9 mouse cellular contexts compared by ENCODE assay signal in the genomic region with DNA sequence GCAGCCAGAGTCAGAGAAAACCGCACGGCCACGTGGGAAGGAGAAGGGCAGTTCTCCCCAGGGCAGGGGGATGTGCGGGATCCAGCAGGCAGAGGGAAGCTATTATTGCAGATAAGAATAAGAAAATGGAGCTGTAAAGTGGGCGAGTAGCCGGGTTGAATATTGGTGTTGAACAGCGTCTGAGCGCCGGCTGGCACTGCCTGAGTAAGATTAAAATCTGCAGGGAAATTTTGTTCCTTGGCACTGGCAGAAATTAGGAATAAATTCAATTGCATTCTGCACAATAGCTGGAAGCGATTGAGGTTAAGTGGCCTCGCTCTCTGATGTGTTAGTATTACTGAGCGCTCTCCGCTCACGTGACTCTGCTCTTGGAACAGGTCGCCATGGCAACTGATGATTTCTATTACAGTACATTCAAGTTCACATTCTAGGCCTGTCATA. TPM values are rescaled to one million over a fixed set of nuclear protein-coding genes. Genes with fewer than 3 reads are reported as not detected.
A peak's percentile ranks its signal among the peaks of the same experiment; 100 is the strongest.
DNase-seq lines count a peak whose midpoint lies in the region; ATAC-seq and TF ChIP-seq lines count a peak whose summit lies in the region.
"Had no signal": no experiment of that assay in that cellular context is flagged by ENCODE, and none has a peak within 500 bp of the region (broad histone marks: within the 10 kb centered on the region; RNA-seq: fewer than 3 reads in every experiment).

No protein-coding gene starts in this region.

- no peaks in the 10 kb centered on the region for H3K36me3 ChIP-seq in lung, embryonic 15.5 days
- H3K36me3 ChIP-seq in embryonic facial prominence, embryonic 15.5 days, result no peaks in the 10 kb centered on the region
- H3K36me3 ChIP-seq in hindbrain, postnatal 0 days (ENCODE audit: insufficient read depth, low read length), result no peaks in the 10 kb centered on the region
- no peaks in the 10 kb centered on the region for H3K36me3 ChIP-seq in liver, embryonic 12.5 days

- no peak for TF ChIP-seq CTCF in hindbrain, postnatal 0 days (IDR thresholded peaks at IDR 0.05; ENCODE audit: low read depth)
- TF ChIP-seq CTCF in olfactory bulb, adult 2 months (IDR thresholded peaks at IDR 0.05; ENCODE audit: insufficient read depth, low read depth, low read length), result no peak

- H3K4me3 ChIP-seq in lung, embryonic 15.5 days, result peak overlapping the region; percentile 16
- 0 out of 2 replicates have a peak overlapping the region, but pooled peaks have one; percentile 8 for H3K4me3 ChIP-seq in embryonic facial prominence, embryonic 15.5 days (replicated peaks)
- H3K4me3 ChIP-seq in hindbrain, postnatal 0 days (ENCODE audit: low read length), result 0 out of 2 replicates have a peak overlapping the region, but pooled peaks have one; percentile 18
- H3K4me3 ChIP-seq in olfactory bulb, adult 2 months (ENCODE audit: insufficient read depth, low read depth, low read length), result peak overlapping the region; percentile 21; the same call in 1 of the 2 replicates
- no peak overlapping the region for H3K4me3 ChIP-seq in liver, embryonic 12.5 days

- peak; percentile 83; the same call in 1 of the 2 replicates for ATAC-seq in lung, embryonic 15.5 days (ENCODE audit: borderline replicate concordance, extremely low read depth, low FRiP score, low TSS enrichment)
- ATAC-seq in embryonic facial prominence, embryonic 15.5 days (ENCODE audit: insufficient number of reproducible peaks, low FRiP score, low TSS enrichment, low read depth), result peak; percentile 65; the same call in 1 of the 2 replicates
- ATAC-seq in hindbrain, postnatal 0 days, result peak; percentile 81
- no peak for ATAC-seq in megakaryocyte-erythroid progenitor cell, adult 5-6 weeks (replicated peaks; ENCODE audit: low FRiP score, low TSS enrichment, poor library complexity, severe bottlenecking)
- ATAC-seq in liver, embryonic 12.5 days, result no peak

- 12% methylated on average over 15 of the region's 15 CpGs for WGBS in lung, embryonic 15.5 days
- 23% methylated on average over 15 of the region's 15 CpGs for WGBS in embryonic facial prominence, embryonic 15.5 days
- 15% methylated on average over 15 of the region's 15 CpGs for WGBS in hindbrain, postnatal 0 days
- WGBS in olfactory bulb, adult 2 months, result 5% methylated on average over 15 of the region's 15 CpGs
- 58% methylated on average over 15 of the region's 15 CpGs for WGBS in liver, embryonic 12.5 days (ENCODE audit: insufficient replicate concordance)

- peak overlapping the region; percentile 54 for H3K4me2 ChIP-seq in lung, embryonic 15.5 days
- H3K4me2 ChIP-seq in embryonic facial prominence, embryonic 15.5 days (replicated peaks), result peak overlapping the region; percentile 40
- peak overlapping the region; percentile 52 for H3K4me2 ChIP-seq in hindbrain, postnatal 0 days (ENCODE audit: low read depth, low read length)
- H3K4me2 ChIP-seq in liver, embryonic 12.5 days, result no peak overlapping the region

- DNase-seq in lung, postnatal 4 days, result no peak
- DNase-seq in hindbrain, postnatal 0 days (ENCODE audit: low spot score), result peak; percentile 92
- peak; percentile 33 for DNase-seq in left cerebral cortex, postnatal 4 days

- TF ChIP-seq POLR2A in olfactory bulb, adult 2 months (IDR thresholded peaks at IDR 0.05; ENCODE audit: insufficient read depth, low read depth, low read length), result no peak

- H3K9me3 ChIP-seq in lung, embryonic 15.5 days, result no peaks in the 10 kb centered on the region
- no peaks in the 10 kb centered on the region for H3K9me3 ChIP-seq in embryonic facial prominence, embryonic 15.5 days (replicated peaks)
- H3K9me3 ChIP-seq in hindbrain, postnatal 0 days (ENCODE audit: low read length), result no peaks in the 10 kb centered on the region
- H3K9me3 ChIP-seq in liver, embryonic 12.5 days (replicated peaks), result no peaks in the 10 kb centered on the region

- H3K4me1 ChIP-seq in lung, embryonic 15.5 days, result peaks cover 19% of the 10 kb centered on the region
- H3K4me1 ChIP-seq in embryonic facial prominence, embryonic 15.5 days, result peaks cover 24% of the 10 kb centered on the region
- peaks cover 22% of the 10 kb centered on the region; the same call in 1 of the 2 replicates for H3K4me1 ChIP-seq in hindbrain, postnatal 0 days (ENCODE audit: insufficient read depth, low read length)
- H3K4me1 ChIP-seq in olfactory bulb, adult 2 months (ENCODE audit: control insufficient read depth, insufficient read depth, low read length), result peaks cover 14% of the 10 kb centered on the region
- no peaks in the 10 kb centered on the region for H3K4me1 ChIP-seq in liver, embryonic 12.5 days

- no peak overlapping the region for H3K9ac ChIP-seq in lung, embryonic 15.5 days
- H3K9ac ChIP-seq in embryonic facial prominence, embryonic 15.5 days, result no peak overlapping the region
- 0 out of 2 replicates have a peak overlapping the region, but pooled peaks have one; percentile 15 for H3K9ac ChIP-seq in hindbrain, postnatal 0 days (replicated peaks; ENCODE audit: low read length)
- H3K9ac ChIP-seq in liver, embryonic 12.5 days, result no peak overlapping the region

- intact Hi-C loops in left cerebral cortex, postnatal 4 days (cut with DNase I), result no loop called here

- H3K27me3 ChIP-seq in lung, embryonic 15.5 days, result no peaks in the 10 kb centered on the region
- no peaks in the 10 kb centered on the region for H3K27me3 ChIP-seq in embryonic facial prominence, embryonic 15.5 days
- no peaks in the 10 kb centered on the region for H3K27me3 ChIP-seq in hindbrain, postnatal 0 days (ENCODE audit: insufficient read depth, low read length)
- H3K27me3 ChIP-seq in liver, embryonic 12.5 days (replicated peaks), result no peaks in the 10 kb centered on the region

- H3K27ac ChIP-seq in lung, embryonic 15.5 days, result no peak overlapping the region
- no peak overlapping the region for H3K27ac ChIP-seq in embryonic facial prominence, embryonic 15.5 days (replicated peaks)
- peak overlapping the region; percentile 68 for H3K27ac ChIP-seq in hindbrain, postnatal 0 days
- H3K27ac ChIP-seq in olfactory bulb, adult 2 months (ENCODE audit: insufficient read depth, low read depth, low read length), result peak overlapping the region; percentile 87
- no peak overlapping the region for H3K27ac ChIP-seq in liver, embryonic 12.5 days

RNA-seq across cellular contexts. Expression of a gene that starts 29.4 kb away (rescaled TPM):
- polyA plus RNA-seq in lung, embryonic 15.5 days (2015; fragmentation: Nextera tagmentation; extraction: Ambion mirVana), result not detected in 2 replicates
- 0.07 TPM in 1 of 2 replicates, not detected in the other for polyA plus RNA-seq in embryonic facial prominence, embryonic 15.5 days (2015; fragmentation: Nextera tagmentation; extraction: Ambion mirVana)
- 2.0 and 2.9 TPM in 2 replicates for total RNA-seq in hindbrain, postnatal 0 days (2014; rRNA removed)
- polyA plus RNA-seq in hindbrain, postnatal 0 days (2015; fragmentation: Nextera tagmentation; extraction: Ambion mirVana), result 1.2 and 1.3 TPM in 2 replicates
- under 1 TPM in 1 of 2 experiments, not detected in 1; 0.12 TPM for total RNA-seq in left cerebral cortex, postnatal 4 days (2021)
- not detected in 2 replicates for polyA plus RNA-seq in olfactory bulb, adult 2 months (2012; ENCODE audit: insufficient read depth, insufficient read length, low replicate concordance, missing spikeins)
- not detected in 2 replicates for total RNA-seq in megakaryocyte-erythroid progenitor cell, adult 5-6 weeks (2014; fragmentation: Nextera tagmentation)
- not detected in 2 replicates for total RNA-seq in megakaryocyte-erythroid progenitor cell, adult 5-6 weeks (2017)
- polyA plus RNA-seq in liver, embryonic 12.5 days (2016; fragmentation: Nextera tagmentation; extraction: Ambion mirVana), result not detected in 2 replicates
- total RNA-seq: liver, adult 2 months had no signal
- polyA plus RNA-seq: liver, adult 2 months had no signal

Comparison
In these comparisons a context has a peak if more than half of its experiments do, and no peak if none do; other contexts are left out.
1. ATAC-seq: peak in lung, embryonic 15.5 days (single experiment), embryonic facial prominence, embryonic 15.5 days (single experiment) and hindbrain, postnatal 0 days (single experiment); none in megakaryocyte-erythroid progenitor cell, adult 5-6 weeks (single experiment) and liver, embryonic 12.5 days (single experiment).
2. H3K27ac ChIP-seq: peak in hindbrain, postnatal 0 days (single experiment) and olfactory bulb, adult 2 months (single experiment); none in lung, embryonic 15.5 days (single experiment), embryonic facial prominence, embryonic 15.5 days (single experiment) and liver, embryonic 12.5 days (single experiment).
3. DNase-seq: peak in hindbrain, postnatal 0 days (single experiment) and left cerebral cortex, postnatal 4 days (single experiment); none in lung, postnatal 4 days (0 of 2).